In the genomic region with DNA sequence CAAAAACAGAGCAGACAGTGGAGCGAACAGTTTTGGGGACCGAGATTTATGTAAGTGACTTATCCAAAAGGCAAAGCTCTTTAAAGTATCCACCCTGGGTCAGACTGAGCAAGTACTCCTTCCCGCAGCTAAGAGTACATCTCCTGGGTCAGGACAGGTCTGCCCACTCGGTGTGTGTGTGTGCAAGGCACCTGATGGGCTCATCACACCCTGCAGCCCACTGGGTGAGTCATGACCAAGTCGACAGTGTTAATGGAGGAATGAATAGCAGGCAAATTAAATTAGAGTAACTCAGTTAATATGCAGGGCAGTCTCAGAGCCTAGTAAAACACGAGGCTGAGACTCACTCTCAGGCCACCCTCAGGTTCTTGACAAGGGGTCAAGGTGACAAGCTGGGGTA, we compare ENCODE assay signal across 48 mouse cellular contexts. TPM values are rescaled to one million over a fixed set of nuclear protein-coding genes. Genes with fewer than 3 reads are reported as not detected.
"Had no signal": no experiment of that assay in that cellular context is flagged by ENCODE, and none has a peak within 500 bp of the region (broad histone marks: within the 10 kb centered on the region; RNA-seq: fewer than 3 reads in every experiment).

No protein-coding gene starts in this region.

- H3K9ac ChIP-seq: heart, embryonic 12.5 days; heart, embryonic 13.5 days; heart, embryonic 15.5 days; hindbrain, embryonic 12.5 days; hindbrain, embryonic 13.5 days; hindbrain, embryonic 14.5 days; hindbrain, embryonic 15.5 days; intestine, embryonic 15.5 days; kidney, embryonic 15.5 days had no signal

- H3K27me3 ChIP-seq: heart, embryonic 13.5 days; heart, embryonic 15.5 days; hindbrain, embryonic 12.5 days; hindbrain, embryonic 13.5 days; hindbrain, embryonic 15.5 days; intestine, embryonic 15.5 days had no signal

- H3K9me3 ChIP-seq: heart, embryonic 10.5 days; heart, embryonic 13.5 days; heart, embryonic 15.5 days; hindbrain, embryonic 10.5 days; hindbrain, embryonic 13.5 days; hindbrain, embryonic 15.5 days; intestine, embryonic 15.5 days had no signal

- H3K4me2 ChIP-seq: heart, embryonic 11.5 days; heart, embryonic 12.5 days; heart, embryonic 13.5 days; heart, embryonic 15.5 days; hindbrain, embryonic 12.5 days; hindbrain, embryonic 13.5 days; hindbrain, embryonic 14.5 days; hindbrain, embryonic 15.5 days; intestine, embryonic 15.5 days; kidney, embryonic 15.5 days had no signal

- DNase-seq: heart, postnatal 10 days; heart, postnatal 14 days; heart, postnatal 36 days; heart, postnatal 4 days; kidney, adult 11 months; kidney, adult 18-20 months; kidney, adult 2 months; kidney, adult 8-10 months; kidney, adult 9 months; kidney, postnatal 10 days; kidney, postnatal 14 days; kidney, postnatal 25 days; kidney, postnatal 36 days; kidney, postnatal 4 days; layer of hippocampus, adult 9-11 months; layer of hippocampus, postnatal 36 days had no signal

- ATAC-seq: hindbrain, embryonic 16.5 days; hindbrain, postnatal 0 days; inflammation-experienced regulatory T-cells, adult 6 months; intestine, embryonic 15.5 days; intestine, embryonic 16.5 days; intestine, postnatal 0 days had no signal

- H3K4me1 ChIP-seq: heart, embryonic 15.5 days; hindbrain, embryonic 15.5 days; intestine, embryonic 15.5 days; kidney, embryonic 15.5 days had no signal

- H3K27ac ChIP-seq: heart, embryonic 10.5 days; heart, embryonic 13.5 days; heart, embryonic 15.5 days; hindbrain, embryonic 10.5 days; hindbrain, embryonic 13.5 days; hindbrain, embryonic 14.5 days; hindbrain, embryonic 15.5 days; hindbrain, postnatal 0 days; intestine, embryonic 15.5 days; kidney, embryonic 15.5 days; kidney, postnatal 0 days had no signal

- H3K4me3 ChIP-seq: heart, embryonic 10.5 days; heart, embryonic 12.5 days; heart, embryonic 13.5 days; heart, embryonic 15.5 days; hindbrain, embryonic 10.5 days; hindbrain, embryonic 12.5 days; hindbrain, embryonic 13.5 days; hindbrain, embryonic 15.5 days; intestine, embryonic 15.5 days; kidney, embryonic 15.5 days had no signal

- H3K36me3 ChIP-seq: intestine, embryonic 15.5 days had no signal

RNA-seq across cellular contexts. Expression of a gene that starts 14.6 kb away (rescaled TPM):
- total RNA-seq: heart, adult 8-10 months; heart, postnatal 10 days; heart, postnatal 14 days; heart, postnatal 25 days; heart, postnatal 36 days; hematopoietic stem cell, adult 5-6 weeks; hindbrain, postnatal 0 days; layer of hippocampus, postnatal 25 days had no signal
- polyA plus RNA-seq: heart, embryonic 10.5 days; heart, embryonic 11.5 days; heart, embryonic 12.5 days; heart, embryonic 13.5 days; heart, embryonic 14.5 days; heart, embryonic 15.5 days; heart, embryonic 16.5 days; heart, postnatal 0 days; hindbrain, embryonic 11.5 days; hindbrain, embryonic 12.5 days; hindbrain, embryonic 13.5 days; hindbrain, embryonic 14.5 days; hindbrain, embryonic 15.5 days; hindbrain, embryonic 16.5 days; hindbrain, postnatal 0 days; inflammation-experienced regulatory T-cells, adult 6 months; intestine, embryonic 14.5 days; intestine, embryonic 15.5 days; intestine, embryonic 16.5 days; intestine, postnatal 0 days; kidney, embryonic 14.5 days; kidney, embryonic 15.5 days; kidney, embryonic 16.5 days; kidney, postnatal 0 days; large intestine, adult 2 months had no signal

RNA-seq across cellular contexts. Expression of a gene that starts 49.3 kb away (rescaled TPM):
- total RNA-seq: heart, adult 8-10 months; heart, postnatal 10 days; heart, postnatal 14 days; heart, postnatal 25 days; heart, postnatal 36 days; hematopoietic stem cell, adult 5-6 weeks; hindbrain, postnatal 0 days; layer of hippocampus, postnatal 14 days; layer of hippocampus, postnatal 25 days; left cerebral cortex, adult 18-20 months had no signal
- polyA plus RNA-seq: heart, embryonic 14.5 days; heart, postnatal 0 days; hindbrain, embryonic 10.5 days; hindbrain, embryonic 12.5 days; hindbrain, embryonic 13.5 days; hindbrain, embryonic 15.5 days; hindbrain, postnatal 0 days; inflammation-experienced regulatory T-cells, adult 6 months; kidney, adult 2 months had no signal
